Mouse (Mus musculus) forebrain, embryonic 10.5 days (tissue): ENCODE measurements around the gene Flywch2. TPM values are rescaled to one million over a fixed set of nuclear protein-coding genes. Genes with fewer than 3 reads are reported as not detected.

Source experiments
- DNase-seq: peaks from one replicate; pipeline ENCODE4 v3.0.0-alpha.2; 2017; ENCODE audit warnings: low spot score; ENCODE audit errors: extremely low spot score
- H3K27ac ChIP-seq: fragments of 300-500 bp; sonication (generic); 2 replicates; pipeline ENCODE4 v1.5.1; 2016; ENCODE audit warnings: mild to moderate bottlenecking
- H3K27me3 ChIP-seq: fragments of 300-500 bp; sonication (generic); 2 replicates; pipeline ENCODE4 v1.6.1; 2016; ENCODE audit warnings: mild to moderate bottlenecking; ENCODE audit not compliant: poor library complexity, severe bottlenecking
- H3K36me3 ChIP-seq: fragments of 300-500 bp; sonication (generic); replicated peaks from 2 replicates; pipeline ENCODE4 v1.6.1; 2016; ENCODE audit warnings: mild to moderate bottlenecking, moderate library complexity
- H3K4me1 ChIP-seq: fragments of 300-500 bp; sonication (generic); 2 replicates; pipeline ENCODE4 v1.6.1; 2016
- H3K4me3 ChIP-seq: fragments of 300-500 bp; sonication (generic); 2 replicates; pipeline ENCODE4 v1.5.1; 2016; ENCODE audit warnings: mild to moderate bottlenecking, moderate library complexity
- H3K9me3 ChIP-seq: fragments of 300-500 bp; sonication (generic); 2 replicates; pipeline ENCODE4 v1.6.1; 2016; ENCODE audit warnings: mild to moderate bottlenecking, moderate library complexity
- WGBS: fragments of 180-500 bp; shearing (Covaris S2); methylation state at CpG from one replicate; pipeline ENCODE4 v1.1.7; 2016; 5-methylcytosine and 5-hydroxymethylcytosine counted together
- polyA plus RNA-seq: library from polyadenylated mRNA; unstranded; fragments of >200 nt; fragmentation: Nextera tagmentation; extraction: Ambion mirVana; gene quantifications from 2 replicates; pipeline ENCODE4 v1.2.1, GENCODE M21; 2016

Gene Flywch2
- polyA plus RNA-seq, 1 experiment from 2014 or later: 25.0 TPM

DNA sequence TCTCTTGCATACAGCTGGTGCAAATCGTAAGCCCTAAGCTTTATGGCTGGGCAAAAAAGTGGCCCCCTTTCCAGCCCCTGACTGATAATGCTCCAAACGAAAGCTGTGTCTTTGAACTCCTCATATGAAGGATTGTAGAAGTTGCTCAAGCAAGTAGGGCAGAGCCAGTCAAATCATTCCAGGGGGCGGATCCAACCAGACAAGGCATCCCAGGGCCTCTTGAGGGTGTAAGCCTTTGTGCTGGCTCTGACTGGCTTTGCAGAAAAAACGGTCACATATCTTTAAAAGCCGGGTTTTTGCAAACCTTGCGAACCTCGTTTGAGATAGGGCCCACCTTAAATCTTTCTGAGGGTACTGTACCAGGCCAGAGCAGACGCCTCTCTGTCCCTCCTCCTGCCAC is 41.8 kb downstream of the Flywch2 start:
- WGBS: 17% methylated on average over 8 of the region's 8 CpGs
- no peak for DNase-seq
- no peaks in the 10 kb centered on the region for H3K36me3 ChIP-seq
- H3K9me3 ChIP-seq: 0 out of 2 replicates have a peak, but pooled peaks cover 7% of the 10 kb centered on the region
- H3K27ac ChIP-seq: no peak overlapping the region
- H3K4me3 ChIP-seq: peak overlapping the region; percentile 51; the same call in 1 of the 2 replicates
- H3K4me1 ChIP-seq: peaks cover 55% of the 10 kb centered on the region
- peaks cover 98% of the 10 kb centered on the region for H3K27me3 ChIP-seq

DNA sequence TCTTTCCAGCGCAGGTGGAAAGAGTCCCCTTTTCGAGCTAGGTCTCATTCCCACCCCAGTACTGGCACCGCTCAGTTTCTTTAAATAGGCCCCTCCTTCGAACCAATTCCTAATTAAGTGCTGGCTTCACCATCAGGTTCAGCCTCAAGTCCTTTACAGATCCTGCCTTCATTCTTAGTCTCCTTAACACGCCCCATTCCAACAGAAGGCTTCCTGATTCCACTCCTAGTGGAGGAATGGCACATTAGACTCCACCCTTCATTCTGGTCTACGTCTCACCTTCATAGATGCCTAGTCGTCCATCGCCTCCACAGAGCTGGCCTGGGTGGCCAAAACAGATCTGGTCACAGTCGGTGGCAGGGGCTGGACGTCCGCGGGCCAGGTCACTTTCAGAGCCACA is 42.9 kb downstream of the Flywch2 start:
- no peak overlapping the region for H3K27ac ChIP-seq
- peaks cover 64% of the 10 kb centered on the region for H3K4me1 ChIP-seq
- H3K4me3 ChIP-seq: peak overlapping the region; percentile 34; the same call in 1 of the 2 replicates
- 63% methylated on average over 12 of the region's 12 CpGs for WGBS
- H3K9me3 ChIP-seq: 0 out of 2 replicates have a peak, but pooled peaks cover 7% of the 10 kb centered on the region
- peaks cover 1% of the 10 kb centered on the region; the same call in 1 of the 2 replicates for H3K36me3 ChIP-seq
- no peak for DNase-seq
- H3K27me3 ChIP-seq: peaks cover 99% of the 10 kb centered on the region

DNA sequence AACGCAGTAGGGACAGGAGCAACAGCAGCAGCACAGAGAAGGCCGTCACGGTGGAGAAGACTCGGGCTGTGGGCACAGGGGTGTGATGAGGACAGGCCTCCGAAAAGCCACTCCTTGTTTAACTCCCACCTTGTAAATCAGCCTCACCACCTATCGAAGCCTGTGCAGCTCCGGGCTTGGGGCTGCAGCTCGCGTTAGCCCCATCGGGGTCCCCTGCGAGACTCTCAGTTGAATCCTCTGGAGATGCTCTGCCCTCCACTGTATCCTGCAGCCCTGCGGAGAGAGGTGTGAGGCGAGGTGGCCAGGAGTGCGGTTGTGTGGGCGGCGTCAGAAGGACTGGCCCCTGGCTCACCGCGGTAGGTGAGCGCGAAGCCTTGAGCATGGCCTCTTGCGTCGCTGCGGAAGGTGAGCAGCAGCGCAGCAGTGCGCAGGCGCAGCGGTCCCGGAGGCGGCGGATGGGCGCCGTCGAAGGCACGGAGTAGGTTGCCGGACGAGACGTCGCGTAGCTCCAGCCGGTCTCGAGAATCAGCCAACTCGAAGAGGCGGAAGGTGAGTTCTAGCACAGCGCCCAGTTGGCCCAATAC is 43.6 kb downstream of the Flywch2 start:
- Histone ChIP-seq H3K27ac (no peak overlapping the region), H3K27me3 (peaks cover 99% of the 10 kb centered on the region), H3K9me3 (0 out of 2 replicates have a peak, but pooled peaks cover 7% of the 10 kb centered on the region), H3K4me3 (peak overlapping the region; percentile 34), H3K36me3 (peaks cover 8% of the 10 kb centered on the region), H3K4me1 (peaks cover 70% of the 10 kb centered on the region)
- DNase-seq: no peak
- WGBS: 8% methylated on average over 44 of the region's 44 CpGs

DNA sequence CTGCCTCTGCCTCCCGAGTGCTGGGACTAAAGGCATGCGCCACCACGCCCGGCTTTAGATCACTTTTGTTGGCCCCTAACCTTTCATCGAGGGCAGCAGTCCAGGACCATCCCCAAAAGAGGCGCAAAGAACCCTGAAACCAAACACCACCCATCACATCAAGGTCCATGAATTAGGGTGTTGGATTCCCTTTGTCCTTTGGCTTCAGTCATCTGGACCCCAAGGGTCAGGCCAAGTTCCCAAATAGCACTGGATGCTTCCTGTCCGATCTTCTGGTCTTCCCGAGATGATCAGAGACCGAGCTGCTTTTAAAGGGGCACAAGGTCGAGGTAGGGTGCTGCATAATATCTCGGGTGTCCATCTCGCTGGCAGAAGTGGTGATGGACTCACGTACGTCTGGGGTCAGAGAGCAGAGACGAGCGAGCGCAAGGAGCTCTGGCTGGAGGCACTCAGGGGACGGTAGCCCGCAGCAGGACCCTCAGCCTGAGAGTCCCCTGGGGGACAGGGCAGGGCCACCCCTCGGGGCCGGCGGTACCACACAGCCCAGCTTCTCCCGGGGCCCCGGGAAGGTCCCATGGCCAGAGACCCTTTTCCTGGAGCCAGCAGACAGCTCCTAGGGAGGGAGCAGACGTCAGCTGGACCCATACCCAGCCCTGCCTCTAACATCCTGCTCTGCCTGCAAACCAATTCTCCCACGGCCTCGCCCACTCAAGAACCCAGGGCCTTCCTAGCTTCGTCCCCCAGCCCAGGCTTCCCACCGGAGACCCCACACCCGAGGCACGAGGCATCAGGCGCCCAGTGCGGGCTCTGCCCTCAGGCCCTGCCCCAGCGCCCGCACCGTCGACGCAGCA is 44.3 kb downstream of the Flywch2 start:
- DNase-seq: no peak
- Histone ChIP-seq H3K9me3 (0 out of 2 replicates have a peak, but pooled peaks cover 7% of the 10 kb centered on the region), H3K4me1 (peaks cover 70% of the 10 kb centered on the region), H3K27ac (no peak overlapping the region), H3K27me3 (peaks cover 99% of the 10 kb centered on the region), H3K36me3 (peaks cover 15% of the 10 kb centered on the region), H3K4me3 (peak overlapping the region; percentile 34; the same call in 1 of the 2 replicates)
- WGBS: 53% methylated on average over 38 of the region's 38 CpGs

DNA sequence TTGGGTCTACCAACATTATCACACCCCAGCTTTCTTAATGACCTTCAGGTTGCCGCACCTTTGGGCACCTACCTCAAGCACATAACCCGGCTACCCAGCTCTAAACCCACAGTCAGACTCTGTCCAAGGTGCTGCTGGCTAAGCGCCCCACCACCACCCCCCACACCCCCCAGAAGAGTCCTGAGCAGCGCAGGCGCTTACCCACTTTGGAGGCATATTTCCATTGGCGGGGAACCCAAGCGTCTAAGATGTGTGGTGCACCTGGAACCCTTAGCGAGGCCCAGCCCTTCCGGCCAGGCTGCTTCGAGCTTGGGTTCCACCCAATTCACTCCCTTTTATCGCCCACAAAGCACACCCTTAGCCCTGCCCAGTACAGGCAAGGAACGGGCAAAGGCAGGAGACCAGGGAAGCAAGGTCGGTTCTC is 45.3 kb downstream of the Flywch2 start, which contains the start of gene Paqr4:
TSS of gene Paqr4 (minus strand) at position 270 of the 424 bp plus-strand sequence.
- Histone ChIP-seq H3K27ac (peak within 1 kb of the TSS; percentile 87), H3K4me3 (peak within 1 kb of the TSS; percentile 79), H3K36me3 (peaks cover 25% of the 10 kb centered on the region), H3K9me3 (0 out of 2 replicates have a peak, but pooled peaks cover 7% of the 10 kb centered on the region), H3K4me1 (peaks cover 61% of the 10 kb centered on the region), H3K27me3 (peaks cover 96% of the 10 kb centered on the region)
- no peak for DNase-seq
- WGBS: 11% methylated on average over 13 of the region's 13 CpGs

DNA sequence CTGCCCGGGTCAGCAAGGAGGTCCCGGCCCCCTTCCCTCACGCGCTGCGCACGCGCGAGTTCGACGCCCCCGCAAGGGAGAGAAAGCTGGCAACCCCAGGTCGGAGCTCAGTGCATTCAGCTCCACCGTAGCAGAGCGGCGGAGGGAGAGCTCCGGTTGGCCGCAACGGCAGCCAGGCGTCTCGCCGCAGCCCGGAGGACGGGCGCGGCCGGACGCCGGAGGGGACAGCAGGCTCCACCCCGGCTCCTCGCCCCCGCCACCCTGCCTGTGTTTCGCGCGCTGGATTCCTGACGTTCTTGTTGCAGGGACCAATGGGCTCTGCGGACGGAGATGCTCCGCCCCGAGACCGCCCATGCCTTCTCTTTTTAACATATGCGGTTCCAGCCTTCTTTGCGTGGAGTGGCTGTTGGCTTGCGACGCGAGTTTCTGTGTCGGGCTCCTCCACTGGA is 45.7 kb downstream of the Flywch2 start:
- under 1% methylated on average over 46 of the region's 46 CpGs for WGBS
- Histone ChIP-seq H3K4me1 (peaks cover 57% of the 10 kb centered on the region), H3K27ac (peak overlapping the region; percentile 87), H3K36me3 (peaks cover 29% of the 10 kb centered on the region), H3K27me3 (peaks cover 91% of the 10 kb centered on the region), H3K4me3 (peak overlapping the region; percentile 79), H3K9me3 (0 out of 2 replicates have a peak, but pooled peaks cover 7% of the 10 kb centered on the region)
- peak; percentile 92 for DNase-seq

DNA sequence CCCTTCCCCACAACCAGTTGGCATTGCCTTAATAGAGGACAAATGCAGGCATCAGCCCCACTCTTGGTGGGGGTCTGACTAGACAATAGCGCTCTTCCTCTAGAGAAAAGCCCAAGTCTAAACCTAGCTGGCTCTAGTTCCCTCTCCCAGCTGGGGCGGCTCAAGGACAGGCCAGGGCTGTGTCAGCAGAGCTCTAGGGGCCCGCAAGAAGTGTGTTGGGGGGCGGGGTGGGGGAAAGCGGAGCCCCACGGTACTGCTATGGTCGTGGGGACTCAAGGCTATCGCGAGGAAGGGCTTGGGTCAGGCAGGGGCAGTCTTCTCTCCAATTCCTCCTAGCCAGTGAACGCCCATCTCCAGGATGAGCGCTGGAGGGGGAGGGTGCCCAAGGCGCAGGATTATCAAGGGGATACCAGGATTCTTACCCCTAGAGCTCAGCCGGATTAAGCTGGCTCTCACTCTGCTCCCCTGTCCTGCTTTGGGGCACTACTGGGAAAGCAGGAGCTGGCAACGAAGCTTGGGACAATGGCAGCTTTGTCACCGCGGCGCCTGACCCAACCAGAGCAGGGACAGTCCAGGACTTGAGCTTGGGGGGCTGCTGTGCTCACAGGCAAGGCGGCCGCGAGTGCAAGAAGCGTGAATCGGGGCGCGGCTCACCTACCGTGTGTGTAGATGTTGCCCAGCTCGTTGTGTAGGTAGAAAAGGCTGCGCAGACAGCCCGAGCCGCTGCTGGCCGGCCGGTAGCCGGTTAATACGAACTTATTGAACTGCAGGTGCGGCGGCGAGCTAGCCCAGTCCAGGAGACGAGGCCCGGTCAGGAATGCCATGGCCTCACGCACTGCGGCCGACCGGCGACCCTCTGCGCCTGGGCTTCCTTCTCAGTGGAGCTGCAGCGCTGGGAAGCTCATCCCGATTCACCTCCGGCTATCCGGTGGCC is 46.4 kb downstream of the Flywch2 start:
- Histone ChIP-seq H3K9me3 (0 out of 2 replicates have a peak, but pooled peaks cover 7% of the 10 kb centered on the region), H3K4me1 (peaks cover 50% of the 10 kb centered on the region), H3K36me3 (peaks cover 36% of the 10 kb centered on the region), H3K4me3 (peak overlapping the region; percentile 79), H3K27me3 (peaks cover 84% of the 10 kb centered on the region), H3K27ac (peak overlapping the region; percentile 87)
- under 1% methylated on average over 48 of the region's 48 CpGs for WGBS
- DNase-seq: peak; percentile 57

DNA sequence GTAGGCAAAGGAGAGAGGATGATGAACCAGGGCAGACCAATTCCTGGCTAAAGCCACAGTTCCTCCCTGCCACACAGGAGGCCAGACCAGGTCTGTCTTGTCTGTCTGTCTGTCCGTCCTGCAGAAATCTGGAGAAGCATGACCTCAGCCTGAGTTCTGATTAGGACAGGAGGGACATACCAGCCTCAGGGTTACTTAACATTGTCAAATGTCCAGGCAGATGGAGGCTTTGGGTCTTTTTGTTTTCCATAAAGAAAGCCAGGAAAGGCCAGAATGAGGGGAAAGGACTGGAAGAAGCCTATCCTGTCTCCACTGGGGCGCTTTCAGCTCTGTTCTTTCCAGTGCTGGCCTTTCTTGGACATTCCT is 47.1 kb downstream of the Flywch2 start:
- H3K4me1 ChIP-seq: peaks cover 45% of the 10 kb centered on the region

DNA sequence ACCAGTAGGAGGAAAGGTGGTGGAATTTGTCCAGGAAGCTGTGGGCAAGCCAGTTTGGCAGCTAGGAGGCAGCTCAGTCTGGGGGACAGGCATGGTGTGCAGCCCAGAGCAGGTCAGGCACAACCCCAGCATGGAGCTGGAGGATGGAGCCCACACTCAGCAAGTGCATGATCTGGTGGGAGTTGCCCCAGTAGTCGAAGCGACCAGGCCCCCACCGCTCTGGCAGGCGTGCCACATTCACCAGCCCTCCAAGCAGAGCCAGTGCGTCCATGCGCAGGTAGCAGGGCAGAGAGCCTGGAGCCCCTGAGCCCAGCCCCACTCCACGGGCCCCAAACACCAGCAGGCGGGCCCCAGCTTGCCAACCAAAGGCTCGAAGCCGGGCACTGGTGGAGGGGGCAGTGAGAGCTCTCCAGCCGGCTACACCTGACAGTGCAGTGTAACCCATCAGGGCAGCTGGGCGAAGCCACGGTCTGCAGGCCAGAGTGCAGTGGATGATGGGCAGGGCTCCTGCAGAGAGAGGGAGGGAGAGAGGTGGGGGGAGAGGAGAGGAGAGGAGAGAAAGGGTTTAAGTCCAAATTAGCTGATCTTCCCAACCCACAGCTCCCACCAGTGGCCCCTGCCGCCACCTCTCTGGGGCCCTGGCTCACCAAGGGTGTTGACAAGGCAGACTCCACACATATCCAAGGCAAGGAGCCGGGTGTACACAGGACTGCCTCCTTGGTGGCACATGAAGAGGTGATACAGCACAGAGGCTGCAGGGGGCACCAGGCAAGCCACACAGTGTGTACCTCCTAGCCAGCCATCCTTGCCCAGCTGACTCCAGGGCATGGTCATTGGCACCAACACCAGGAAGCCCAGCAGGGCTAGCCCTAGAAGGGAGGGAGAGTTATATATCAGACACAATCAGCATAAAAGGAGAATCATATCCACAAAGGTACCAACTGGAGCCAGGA is 48.1 kb downstream of the Flywch2 start:
- Histone ChIP-seq H3K27me3 (peaks cover 67% of the 10 kb centered on the region), H3K36me3 (peaks cover 53% of the 10 kb centered on the region), H3K9me3 (0 out of 2 replicates have a peak, but pooled peaks cover 7% of the 10 kb centered on the region), H3K4me3 (peak overlapping the region; percentile 79; the same call in 1 of the 2 replicates), H3K27ac (no peak overlapping the region), H3K4me1 (peaks cover 45% of the 10 kb centered on the region)
- WGBS: 64% methylated on average over 15 of the region's 15 CpGs
- no peak for DNase-seq

More for the DNA sequence above, 47.1 kb downstream of the Flywch2 start:
- peak overlapping the region; percentile 79 for H3K4me3 ChIP-seq
- no peak for DNase-seq
- H3K27me3 ChIP-seq: peaks cover 78% of the 10 kb centered on the region
- H3K36me3 ChIP-seq: peaks cover 43% of the 10 kb centered on the region
- H3K9me3 ChIP-seq: 0 out of 2 replicates have a peak, but pooled peaks cover 7% of the 10 kb centered on the region
- peak overlapping the region; percentile 87; the same call in 1 of the 2 replicates for H3K27ac ChIP-seq
- WGBS: 27% methylated on average over 2 of the region's 2 CpGs

DNA sequence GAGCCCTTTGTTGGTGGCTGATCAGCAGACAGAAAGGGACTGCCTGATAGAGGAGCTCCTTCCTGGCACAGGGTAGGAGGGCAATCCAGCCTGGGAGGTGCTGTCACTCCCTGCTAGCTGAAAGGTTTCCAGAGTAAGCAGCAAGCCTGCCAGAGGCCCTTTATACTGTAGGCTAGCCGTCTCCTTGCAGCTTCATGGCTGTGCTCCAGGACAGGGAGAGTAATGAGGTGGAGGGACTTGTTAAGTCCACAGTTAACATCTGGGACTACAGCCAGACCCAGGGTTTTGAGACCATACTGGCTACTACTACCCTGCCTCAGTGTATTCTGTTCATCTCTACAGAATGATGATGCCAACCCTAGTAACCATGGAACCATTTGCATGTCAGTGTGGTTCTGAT is 51.5 kb downstream of the Flywch2 start:
- Histone ChIP-seq H3K27me3 (peaks cover 34% of the 10 kb centered on the region), H3K4me3 (no peak overlapping the region; the same call in 1 of the 2 replicates), H3K36me3 (peaks cover 58% of the 10 kb centered on the region), H3K9me3 (no peaks in the 10 kb centered on the region), H3K27ac (no peak overlapping the region), H3K4me1 (peaks cover 20% of the 10 kb centered on the region)
- no peak for DNase-seq
- WGBS: 94% methylated on average over 1 of the region's 1 CpGs

DNA sequence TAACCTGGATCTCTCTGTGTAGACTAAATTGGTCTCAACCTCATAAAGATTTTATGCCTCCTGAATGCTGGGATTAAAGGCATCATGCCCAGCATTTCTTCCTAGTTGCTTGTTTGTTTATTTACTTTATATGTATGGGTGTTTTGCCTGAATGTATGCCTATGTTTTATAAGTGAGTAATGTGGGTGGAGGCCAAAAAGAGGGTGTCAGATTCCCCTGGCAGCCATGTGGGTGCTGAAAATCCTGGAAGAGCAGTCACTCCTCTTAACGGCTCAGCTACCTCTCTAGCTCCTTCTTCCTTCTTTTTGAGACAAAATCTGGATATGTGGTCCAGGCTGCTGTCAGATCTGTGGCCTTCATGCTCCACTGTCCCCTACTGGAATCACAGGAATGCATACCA is 55.4 kb downstream of the Flywch2 start:
- Histone ChIP-seq H3K9me3 (no peaks in the 10 kb centered on the region), H3K27me3 (no peaks in the 10 kb centered on the region), H3K27ac (no peak overlapping the region), H3K4me3 (no peak overlapping the region), H3K36me3 (peaks cover 32% of the 10 kb centered on the region), H3K4me1 (peaks cover 22% of the 10 kb centered on the region)
- 79% methylated on average over 1 of the region's 1 CpGs for WGBS
- DNase-seq: no peak
